Mouse (Mus musculus) kidney, adult 2 months (tissue): Measurements from ENCODE around the gene Rptor.

ENCODE experiments used
- CTCF ChIP-seq: fragments of 200-500 bp; conservative IDR thresholded peaks from 2 replicates; pipeline ENCODE4 v1.5.1; 2011; ENCODE audit warnings: low read depth, mild to moderate bottlenecking, control low read depth, low read length, moderate library complexity, mixed read lengths; ENCODE audit not compliant: insufficient read depth, insufficient read length
- POLR2A ChIP-seq: fragments of 200-500 bp; IDR thresholded peaks from one replicate; pipeline ENCODE4 v1.6.1; 2011; ENCODE audit warnings: low read depth, low read length, control low read depth

DNA sequence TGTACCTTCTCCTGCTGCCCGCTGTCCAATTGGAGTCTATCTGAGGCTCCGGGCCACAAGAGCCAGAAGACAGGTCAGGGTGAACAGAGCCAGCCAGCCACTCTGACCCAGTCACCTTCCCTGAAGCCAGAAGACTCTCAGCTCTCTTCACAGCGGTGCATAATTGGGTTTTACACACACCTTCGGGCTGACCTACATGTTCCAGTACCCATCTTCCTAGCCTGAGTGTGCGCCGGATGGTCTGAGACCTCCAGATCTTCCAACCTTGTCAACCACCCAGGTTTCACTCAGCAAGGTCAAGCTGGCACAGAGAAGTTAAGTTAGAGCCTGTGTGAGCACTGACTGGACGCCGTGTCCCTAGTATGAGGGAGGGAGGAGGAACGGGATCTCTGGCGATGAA is 38.3 kb upstream of the Rptor start:
- TF ChIP-seq CTCF, result no peak
- no peak for TF ChIP-seq POLR2A
